Mouse (Mus musculus): ENCODE results near the gene Stk11.

DNA sequence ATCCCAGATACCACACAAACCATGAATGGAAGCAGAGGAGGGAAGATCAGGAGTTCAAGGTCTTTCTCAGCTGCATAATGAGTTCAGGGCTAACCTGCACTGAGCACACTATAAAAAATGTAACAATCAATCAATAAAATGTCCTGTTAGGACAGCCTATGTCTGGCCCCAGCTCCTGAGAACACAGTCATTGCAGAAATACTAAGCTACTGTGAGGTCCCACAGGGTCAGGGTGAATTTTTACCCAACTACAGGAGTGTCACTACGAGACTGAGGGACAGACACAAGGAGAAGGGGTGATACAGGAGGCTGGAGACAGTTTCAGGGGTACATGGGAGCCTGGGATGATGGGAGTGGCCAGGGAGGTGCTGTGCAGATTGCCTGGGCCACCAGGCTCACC lies 37.2 kb upstream of the Stk11 start:
- TF ChIP-seq POLR2A (IDR thresholded peaks at IDR 0.05; ENCODE audit: borderline replicate concordance, low read depth, low read length) (no peak), CTCF (IDR thresholded peaks at IDR 0.05; ENCODE audit: low read depth, low read length) (no peak)

All from bone marrow macrophage, adult 2 months (primary cell).